Mouse (Mus musculus) embryonic fibroblast, embryonic 13.5 days (primary cell): Measurements from ENCODE around the gene Rad21l. TPM values are rescaled to one million over a fixed set of nuclear protein-coding genes. Genes with fewer than 3 reads are reported as not detected.

Experiments
- H3K27ac ChIP-seq: 2 replicates; pipeline ENCODE4 v1.5.1; 2012; ENCODE audit warnings: low read length, control low read depth, inconsistent platforms; ENCODE audit not compliant: insufficient read depth
- H3K4me1 ChIP-seq: 2 replicates; pipeline ENCODE4 v1.6.1; 2011; ENCODE audit warnings: low read length; ENCODE audit not compliant: control insufficient read depth, insufficient read depth
- H3K4me3 ChIP-seq: 2 replicates; pipeline ENCODE4 v1.5.1; 2011; ENCODE audit warnings: mild to moderate bottlenecking, control low read depth, low read length; ENCODE audit not compliant: insufficient read depth
- CTCF ChIP-seq: IDR thresholded peaks from 2 replicates; pipeline ENCODE4 v1.5.1; 2011; ENCODE audit warnings: mild to moderate bottlenecking, control low read depth, low read length, moderate library complexity, borderline replicate concordance; ENCODE audit not compliant: insufficient read depth
- POLR2A ChIP-seq: IDR thresholded peaks from 2 replicates; pipeline ENCODE4 v1.6.1; 2011; ENCODE audit warnings: low read depth, mild to moderate bottlenecking, control low read depth, low read length, moderate library complexity
- polyA plus RNA-seq: library from polyadenylated mRNA; stranded (reverse); fragments of >200 nt; gene quantifications from 2 replicates; pipeline ENCODE4 v1.2.4, GENCODE M21; 2011; ENCODE audit warnings: low read depth; ENCODE audit not compliant: missing spikeins, insufficient read length

Gene Rad21l
- polyA plus RNA-seq, 1 experiment, result not detected

DNA sequence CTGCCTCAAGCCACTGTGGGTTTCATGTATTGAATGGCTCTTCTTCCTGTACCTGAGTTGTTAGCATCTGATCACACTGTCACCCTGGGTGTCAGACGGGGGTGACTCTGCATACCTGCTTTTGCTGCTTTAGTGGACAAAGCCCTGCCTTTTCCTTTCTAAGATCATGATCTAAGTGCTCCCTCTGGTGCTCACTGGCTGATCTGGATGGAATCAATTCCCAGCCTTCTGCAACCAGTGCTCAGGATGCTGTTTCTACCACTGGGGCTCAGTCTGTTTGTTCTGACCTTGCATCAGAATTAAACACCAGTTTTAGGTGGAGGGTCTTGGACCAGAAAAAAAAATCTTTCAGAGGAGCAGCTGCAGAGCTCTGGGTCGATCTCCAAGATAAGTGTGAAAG lies 7.9 kb upstream of the Rad21l start:
- TF ChIP-seq POLR2A (no peak), CTCF (no peak)
- Histone ChIP-seq H3K4me1 (no peaks in the 10 kb centered on the region), H3K27ac (no peak overlapping the region), H3K4me3 (no peak overlapping the region)

DNA sequence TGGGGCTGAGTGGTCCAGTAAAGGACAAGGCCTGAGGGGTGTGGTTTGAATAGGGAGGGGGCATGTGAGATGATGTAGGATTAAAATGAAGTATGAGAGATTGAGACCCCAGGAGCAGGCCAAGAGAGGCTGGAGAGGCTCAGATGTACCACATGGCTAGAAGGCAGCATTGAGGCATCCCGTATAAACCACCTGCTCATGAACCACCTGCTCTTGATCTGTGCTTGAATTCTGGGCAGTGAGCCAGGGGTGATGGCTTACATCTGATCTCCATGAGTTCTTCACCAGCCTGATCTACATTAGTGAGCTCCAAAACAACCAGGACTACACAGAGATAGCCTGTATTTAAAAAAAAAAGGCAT lies 2.6 kb upstream of the Rad21l start:
- Histone ChIP-seq H3K4me1 (no peaks in the 10 kb centered on the region), H3K27ac (no peak overlapping the region), H3K4me3 (no peak overlapping the region)
- TF ChIP-seq POLR2A, result no peak
- TF ChIP-seq CTCF, result no peak

DNA sequence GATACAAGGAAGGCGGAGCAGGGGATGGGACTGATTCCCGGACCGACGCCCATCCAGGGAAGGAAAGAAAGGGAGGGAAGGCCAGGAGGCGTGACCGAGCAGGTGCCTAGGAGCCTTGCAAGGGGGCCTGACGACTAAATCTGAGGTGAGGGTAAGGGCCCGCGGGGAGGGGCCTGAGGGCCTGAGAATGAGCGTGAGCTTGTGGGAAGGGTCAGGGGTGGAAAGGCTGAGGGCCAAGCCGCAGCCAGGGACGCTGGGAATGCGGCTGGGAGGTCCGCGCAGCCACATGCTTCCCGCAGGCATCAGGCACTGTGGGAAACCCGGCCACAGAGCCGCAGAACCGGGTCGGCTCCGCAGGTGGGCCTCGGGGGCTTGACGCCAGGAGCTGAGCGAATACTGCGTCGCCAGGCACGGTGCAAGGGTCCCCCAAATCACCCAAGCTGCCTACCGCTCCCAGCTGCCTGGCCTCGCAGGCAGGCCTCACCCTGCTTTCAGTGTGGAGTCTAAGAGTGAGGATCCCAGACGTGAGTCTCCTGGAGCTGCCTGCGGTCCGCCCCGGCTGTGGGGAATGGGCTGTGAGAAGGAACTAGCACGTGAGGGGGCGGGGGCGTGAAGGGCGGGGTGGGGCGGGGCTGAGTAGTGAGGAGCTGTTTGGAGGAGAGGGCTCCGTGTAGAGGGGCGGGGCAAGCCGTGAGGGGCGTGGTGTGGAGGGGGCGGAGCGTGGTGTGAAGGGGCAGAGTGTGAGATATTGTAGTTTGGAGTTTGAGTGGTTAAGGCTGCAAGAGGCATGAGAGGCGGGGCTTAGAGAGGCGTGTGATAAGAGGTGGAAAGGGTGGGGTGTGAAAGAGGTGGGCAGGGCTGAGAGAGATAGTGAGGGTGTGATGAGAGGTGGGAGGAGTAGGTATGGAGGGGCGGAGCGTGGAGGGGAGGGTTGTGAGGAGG lies 2.0 kb upstream of the Rad21l start:
- Histone ChIP-seq H3K4me3 (no peak overlapping the region), H3K27ac (no peak overlapping the region), H3K4me1 (no peaks in the 10 kb centered on the region)
- TF ChIP-seq CTCF (no peak), POLR2A (no peak)

DNA sequence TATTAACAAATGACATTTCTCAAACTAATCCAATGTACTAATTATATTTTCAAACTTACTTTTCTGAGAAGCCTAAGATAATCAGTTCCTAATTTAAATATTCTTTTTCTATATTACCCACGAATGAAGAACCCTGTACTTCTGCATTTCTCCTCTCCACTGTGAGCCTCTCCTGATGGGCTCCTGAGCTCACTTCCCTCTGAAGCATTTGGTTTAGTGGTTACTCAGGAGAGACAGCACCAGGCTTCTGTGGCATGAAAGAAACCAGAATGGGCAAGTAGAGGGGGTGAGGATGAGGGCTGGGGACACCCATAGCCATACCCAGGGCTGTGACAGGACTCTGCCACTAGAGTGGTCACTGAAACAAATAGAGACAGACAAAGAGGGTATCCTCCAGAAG lies 16.3 kb downstream of the Rad21l start:
- no peak overlapping the region for H3K27ac ChIP-seq
- no peaks in the 10 kb centered on the region for H3K4me1 ChIP-seq
- TF ChIP-seq POLR2A (no peak), CTCF (no peak)
- H3K4me3 ChIP-seq, result no peak overlapping the region

DNA sequence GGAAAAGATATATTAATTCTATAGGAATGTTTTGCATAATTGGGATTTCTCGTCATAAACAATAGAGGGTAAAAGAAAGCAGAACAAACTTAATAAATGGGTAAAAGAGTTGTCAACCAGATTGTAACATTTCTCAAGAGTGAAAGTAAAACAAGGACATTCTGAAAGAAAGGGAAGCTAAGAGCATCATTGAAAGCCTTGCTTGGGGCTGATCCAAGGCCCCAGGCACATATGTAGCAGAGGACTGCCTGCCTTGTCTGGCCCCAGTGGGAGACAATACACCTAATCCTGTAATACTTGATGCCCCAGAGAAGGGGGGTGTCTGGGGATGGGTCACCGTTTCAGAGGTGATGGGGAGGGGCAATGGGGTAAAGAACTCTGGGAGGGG lies 32.3 kb downstream of the Rad21l start:
- no peak overlapping the region for H3K4me3 ChIP-seq
- no peak for TF ChIP-seq CTCF
- no peak for TF ChIP-seq POLR2A
- no peak overlapping the region for H3K27ac ChIP-seq
- no peaks in the 10 kb centered on the region for H3K4me1 ChIP-seq

DNA sequence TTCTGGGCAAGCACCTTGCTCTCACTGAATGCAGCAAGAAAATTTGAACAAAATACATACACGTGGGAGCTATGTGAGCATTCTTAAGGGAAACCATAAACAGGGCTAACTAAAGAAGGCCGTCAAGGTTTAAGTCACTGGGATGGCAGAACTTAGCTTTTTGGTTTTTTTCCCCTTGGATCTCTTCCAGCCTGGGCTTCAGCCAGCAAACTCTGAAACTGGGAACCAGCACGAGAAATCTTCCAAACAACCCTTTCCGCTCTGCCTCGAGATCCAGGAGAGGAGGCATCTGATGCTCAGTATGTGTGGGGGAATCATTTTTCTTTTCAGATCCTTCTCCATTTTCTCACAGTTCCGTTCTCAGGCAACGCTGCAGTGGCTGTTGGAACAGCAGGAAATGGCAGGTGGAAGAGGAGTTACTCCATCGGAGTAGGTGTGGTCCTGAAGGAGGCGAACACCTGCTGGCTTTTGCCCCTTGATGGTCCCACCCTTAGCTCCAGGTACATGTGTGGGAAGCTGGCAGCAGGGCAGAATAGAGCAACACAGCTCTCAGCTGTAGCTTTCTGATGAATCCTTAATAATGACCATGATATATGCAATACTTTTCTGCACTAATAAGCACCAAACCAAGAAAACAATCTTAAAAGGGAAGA lies 32.8 kb downstream of the Rad21l start:
- Histone ChIP-seq H3K27ac (no peak overlapping the region), H3K4me3 (no peak overlapping the region), H3K4me1 (no peaks in the 10 kb centered on the region)
- no peak for TF ChIP-seq POLR2A
- TF ChIP-seq CTCF, result no peak

DNA sequence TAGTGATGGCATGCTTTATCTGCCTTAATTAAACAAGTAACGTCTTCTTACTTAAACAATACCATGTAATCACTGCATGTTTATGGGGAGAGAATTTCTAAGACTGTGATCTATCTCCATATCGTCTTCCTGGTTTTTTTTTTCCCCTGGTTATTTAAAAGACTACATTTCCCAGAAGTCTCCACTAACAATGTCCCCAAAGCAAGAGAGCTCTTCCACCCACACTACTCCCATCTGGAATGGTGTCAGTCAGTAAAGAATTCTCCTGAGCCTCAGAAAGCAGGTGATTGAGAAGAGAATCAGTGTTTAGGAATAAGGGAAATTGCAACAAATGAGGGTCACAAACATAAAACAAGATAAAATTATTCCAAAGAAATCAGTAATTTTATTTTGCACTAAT lies 33.4 kb downstream of the Rad21l start:
- Histone ChIP-seq H3K4me1 (no peaks in the 10 kb centered on the region), H3K27ac (no peak overlapping the region), H3K4me3 (no peak overlapping the region)
- TF ChIP-seq CTCF (no peak), POLR2A (no peak)

DNA sequence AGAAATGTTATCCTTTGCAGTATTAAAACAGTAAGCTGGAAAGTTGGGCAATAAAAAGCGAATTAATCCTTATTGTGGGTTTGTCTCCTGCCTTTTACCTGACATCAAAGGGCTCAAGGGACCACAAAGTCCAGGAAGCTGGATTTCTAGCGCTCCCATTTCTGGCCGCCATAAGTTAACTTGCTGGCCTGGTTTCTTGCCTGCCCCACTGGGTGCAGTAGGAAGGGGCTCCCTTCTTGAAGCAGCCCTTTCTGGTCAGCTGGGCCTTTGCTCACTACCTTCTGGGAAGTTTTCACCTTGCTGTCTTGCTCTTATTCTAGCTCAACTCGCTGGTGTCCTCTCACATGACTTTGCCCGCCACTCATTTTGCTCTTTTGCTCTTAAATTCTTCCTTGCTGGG lies 35.4 kb downstream of the Rad21l start:
- no peak overlapping the region for H3K27ac ChIP-seq
- no peak overlapping the region for H3K4me3 ChIP-seq
- H3K4me1 ChIP-seq, result no peaks in the 10 kb centered on the region
- TF ChIP-seq POLR2A, result no peak
- TF ChIP-seq CTCF, result no peak

DNA sequence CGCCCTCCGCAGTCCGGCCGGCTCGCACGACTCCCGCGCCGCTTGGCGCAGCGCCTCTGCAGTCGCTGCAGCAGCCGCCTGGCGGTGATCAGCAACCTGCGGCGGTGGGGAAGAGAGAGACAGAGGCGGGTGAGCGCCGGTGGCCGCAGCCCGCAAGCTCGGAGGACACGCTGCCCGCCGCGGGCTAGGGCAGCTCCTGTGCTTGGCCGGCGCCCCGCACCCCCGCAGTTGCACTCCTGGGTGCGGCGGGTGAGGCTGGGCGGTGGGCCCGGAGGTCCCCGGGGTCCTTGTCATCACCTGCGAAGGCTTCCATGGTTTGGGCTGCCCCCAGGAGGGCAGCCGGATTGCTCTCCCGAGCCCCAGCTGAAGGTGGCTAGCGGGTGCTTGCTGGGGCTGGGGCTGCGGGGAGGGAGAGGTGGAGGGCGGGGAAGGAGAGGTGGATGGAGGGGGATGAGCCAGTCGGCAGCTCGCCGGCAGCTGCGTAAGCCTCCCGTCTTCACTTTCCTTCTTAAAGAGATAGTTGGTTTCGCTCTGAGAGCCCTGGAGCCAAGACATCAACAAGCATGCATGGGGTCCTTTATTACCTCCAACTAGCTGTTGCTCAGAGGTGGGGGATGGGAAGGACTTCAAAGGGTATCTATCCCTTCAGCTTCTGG lies 36.0 kb downstream of the Rad21l start, which contains the start of gene Snph:
Gene Snph, minus strand, starts transcription at position 435 of the 656 bp plus-strand sequence.
- TF ChIP-seq POLR2A, result no peak
- TF ChIP-seq CTCF, result 0 out of 2 replicates have a peak, but pooled peaks have one; percentile 5
- H3K27ac ChIP-seq, result no peak within 1 kb of the TSS
- peak within 1 kb of the TSS; percentile 37 for H3K4me3 ChIP-seq
- no peaks in the 10 kb centered on the region for H3K4me1 ChIP-seq
